ENCODE assay signal across 19 mouse cellular contexts in the genomic region with DNA sequence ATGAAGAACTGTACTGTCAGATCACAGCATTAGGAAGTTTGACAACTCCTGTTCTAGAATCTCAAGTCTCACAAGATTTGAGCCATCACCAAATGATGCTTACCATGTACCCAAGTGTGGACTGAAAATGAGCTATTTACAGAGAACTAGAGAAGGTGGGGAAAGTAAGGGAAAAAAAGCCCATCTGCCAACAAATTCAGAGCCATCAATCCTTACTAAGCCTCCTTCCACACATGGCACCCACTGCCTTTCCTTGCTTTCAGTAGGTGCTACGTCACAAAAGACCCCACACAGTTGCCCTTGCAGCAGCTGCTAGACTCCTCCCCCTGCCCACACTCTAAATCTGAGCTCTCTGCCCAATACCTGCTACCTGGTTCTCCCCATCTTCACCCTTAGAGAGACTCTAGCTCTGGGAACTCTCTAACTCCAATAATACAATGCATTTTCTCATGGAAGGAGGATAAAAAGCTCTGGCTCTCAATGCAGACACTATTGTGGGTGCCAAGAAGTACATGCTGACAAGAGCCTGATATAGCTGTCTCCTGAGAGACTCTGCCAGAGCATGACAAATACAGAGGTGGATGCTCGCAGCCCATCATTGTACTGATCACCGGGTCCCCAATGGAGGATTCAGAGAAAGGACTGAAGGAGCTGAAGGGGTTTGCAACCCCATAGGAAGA.
DNase-seq lines count a peak whose midpoint lies in the region; ATAC-seq and TF ChIP-seq lines count a peak whose summit lies in the region.
"Had no signal": no experiment of that assay in that cellular context is flagged by ENCODE, and none has a peak within 500 bp of the region (broad histone marks: within the 10 kb centered on the region; RNA-seq: fewer than 3 reads in every experiment).

No protein-coding gene starts in this region.

- no peak overlapping the region for H3K4me2 ChIP-seq in lung, postnatal 0 days (replicated peaks; ENCODE audit: low read depth, low read length)
- H3K4me2 ChIP-seq: embryonic facial prominence, embryonic 12.5 days; forebrain, embryonic 12.5 days; heart, embryonic 11.5 days; heart, embryonic 15.5 days; hindbrain, embryonic 13.5 days had no signal

- no peaks in the 10 kb centered on the region for H3K27me3 ChIP-seq in lung, postnatal 0 days (replicated peaks; ENCODE audit: insufficient read depth, low read length)
- H3K27me3 ChIP-seq: forebrain, embryonic 12.5 days; heart, embryonic 15.5 days; hindbrain, embryonic 13.5 days had no signal

- TF ChIP-seq EP300 in lung, postnatal 0 days (IDR thresholded peaks at IDR 0.05), result no peak

- no peak for DNase-seq in frontal cortex, postnatal 36 days (ENCODE audit: low spot score in 2 of 2)
- DNase-seq in right cerebral cortex, adult 18-20 months, result peak; percentile 32
- no peak for DNase-seq in right cerebral cortex, postnatal 14 days
- DNase-seq in lung, postnatal 0 days (ENCODE audit: low spot score), result no peak
- DNase-seq: adrenal gland, adult 2 months; adrenal gland, postnatal 25 days; cerebellum, adult 11-12 months; cerebellum, postnatal 10 days; gastrocnemius, postnatal 14 days; heart, adult 2 months; heart, postnatal 14 days had no signal

- H3K27ac ChIP-seq in cortical plate, adult 2 months (ENCODE audit: insufficient read depth, low read length), result peak overlapping the region; percentile 86
- no peak overlapping the region for H3K27ac ChIP-seq in lung, postnatal 0 days (ENCODE audit: low read length)
- H3K27ac ChIP-seq: embryonic facial prominence, embryonic 12.5 days; heart, adult 2 months; heart, embryonic 15.5 days had no signal

- TF ChIP-seq CTCF in cortical plate, adult 2 months (IDR thresholded peaks at IDR 0.05; ENCODE audit: extremely low read depth, insufficient read depth, low read length), result no peak
- no peak for TF ChIP-seq CTCF in lung, postnatal 0 days (IDR thresholded peaks at IDR 0.05)

- no peak overlapping the region for H3K4me3 ChIP-seq in cortical plate, adult 2 months (ENCODE audit: insufficient read depth, low read length)
- no peak overlapping the region for H3K4me3 ChIP-seq in lung, postnatal 0 days (ENCODE audit: low read depth, low read length)
- H3K4me3 ChIP-seq: embryonic facial prominence, embryonic 12.5 days; forebrain, embryonic 12.5 days; heart, adult 2 months; heart, embryonic 15.5 days; hindbrain, embryonic 13.5 days had no signal

- no peak for TF ChIP-seq POLR2A in cortical plate, adult 2 months (IDR thresholded peaks at IDR 0.05; ENCODE audit: extremely low read depth, insufficient read depth, low read length)

- WGBS in lung, postnatal 0 days, result 70% methylated on average over 3 of the region's 3 CpGs

- H3K9me3 ChIP-seq in lung, postnatal 0 days (ENCODE audit: low read length), result no peaks in the 10 kb centered on the region
- H3K9me3 ChIP-seq: embryonic facial prominence, embryonic 12.5 days; forebrain, embryonic 12.5 days; heart, embryonic 15.5 days; hindbrain, embryonic 13.5 days had no signal

- no peaks in the 10 kb centered on the region for H3K36me3 ChIP-seq in lung, postnatal 0 days (ENCODE audit: insufficient read depth, low read length)
- H3K36me3 ChIP-seq: embryonic facial prominence, embryonic 12.5 days; forebrain, embryonic 12.5 days; heart, embryonic 15.5 days; hindbrain, embryonic 13.5 days had no signal

- ATAC-seq in frontal cortex, adult (ENCODE audit: low TSS enrichment), result peak; percentile 57
- ATAC-seq in lung, postnatal 0 days, result no peak
- ATAC-seq: intestine, embryonic 16.5 days had no signal

- peaks cover 9% of the 10 kb centered on the region for H3K4me1 ChIP-seq in cortical plate, adult 2 months (ENCODE audit: control insufficient read depth, insufficient read depth, low read length)
- H3K4me1 ChIP-seq in lung, postnatal 0 days (ENCODE audit: insufficient read depth, low read depth, low read length), result no peaks in the 10 kb centered on the region
- H3K4me1 ChIP-seq: embryonic facial prominence, embryonic 12.5 days; heart, embryonic 15.5 days had no signal

- H3K9ac ChIP-seq in lung, postnatal 0 days (replicated peaks; ENCODE audit: low read depth), result no peak overlapping the region
- H3K9ac ChIP-seq: embryonic facial prominence, embryonic 12.5 days; forebrain, embryonic 12.5 days; heart, embryonic 15.5 days; hindbrain, embryonic 13.5 days had no signal
